Mouse (Mus musculus): ENCODE data around the gene Atg7. TPM values are rescaled to one million over a fixed set of nuclear protein-coding genes. Genes with fewer than 3 reads are reported as not detected.
A peak's percentile ranks its signal among the peaks of the same experiment; 100 is the strongest.

Gene Atg7
- polyA plus RNA-seq, 1 experiment from 2014 or later, result 16.8 TPM

GRCm38 (mm10) chr6:114846153-114846772 is 203.4 kb downstream of the Atg7 start:
- H3K9ac ChIP-seq (replicated peaks), result no peak overlapping the region
- no peaks in the 10 kb centered on the region for H3K9me3 ChIP-seq (replicated peaks)
- H3K27ac ChIP-seq (replicated peaks), result no peak overlapping the region
- H3K27me3 ChIP-seq (replicated peaks), result no peaks in the 10 kb centered on the region
- H3K4me2 ChIP-seq, result no peak overlapping the region
- 0 out of 2 replicates have a peak, but pooled peaks have one; percentile 28 for ATAC-seq (ENCODE audit: low FRiP score)
- H3K4me3 ChIP-seq (replicated peaks), result no peak overlapping the region
- H3K36me3 ChIP-seq, result no peaks in the 10 kb centered on the region
- WGBS, result 15% methylated on average over 4 of the region's 4 CpGs
- H3K4me1 ChIP-seq, result peaks cover 38% of the 10 kb centered on the region

- 82% methylated on average over 12 of the region's 12 CpGs for WGBS
- H3K27me3 ChIP-seq (replicated peaks), result no peaks in the 10 kb centered on the region
- no peak for ATAC-seq (ENCODE audit: low FRiP score)
Measured at GRCm38 (mm10) chr6:114847582-114848174, 204.8 kb downstream of the Atg7 start.

GRCm38 (mm10) chr6:114848761-114849160 is 205.9 kb downstream of the Atg7 start:
- no peak overlapping the region for H3K27ac ChIP-seq (replicated peaks)
- WGBS, result 64% methylated on average over 7 of the region's 7 CpGs

More at GRCm38 (mm10) chr6:114847582-114848174, 204.8 kb downstream of the Atg7 start:
- Histone ChIP-seq H3K27ac (replicated peaks) (no peak overlapping the region), H3K4me3 (replicated peaks) (no peak overlapping the region), H3K36me3 (no peaks in the 10 kb centered on the region), H3K9ac (replicated peaks) (no peak overlapping the region), H3K9me3 (replicated peaks) (no peaks in the 10 kb centered on the region), H3K4me1 (peaks cover 35% of the 10 kb centered on the region), H3K4me2 (no peak overlapping the region)

DNA sequence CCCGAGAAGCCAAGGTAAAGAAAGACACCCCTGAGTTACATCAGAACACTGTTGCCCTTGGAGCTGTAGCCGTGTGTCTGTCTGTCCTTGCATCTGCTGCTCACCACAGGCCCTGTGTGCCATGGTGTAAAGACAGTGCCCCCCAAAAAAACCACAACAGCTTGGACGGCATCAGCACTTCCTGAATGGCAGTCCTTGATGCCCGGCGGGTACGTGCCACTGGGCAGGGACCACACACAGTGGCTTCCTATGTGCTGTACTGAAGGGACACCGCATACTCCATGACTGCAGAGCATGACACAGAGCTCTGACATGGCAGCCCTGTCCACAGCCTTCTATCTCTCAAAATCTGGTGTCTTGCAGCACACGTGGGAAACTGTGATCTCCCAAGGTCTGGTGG is 206.9 kb downstream of the Atg7 start:
- 89% methylated on average over 8 of the region's 8 CpGs for WGBS
- Histone ChIP-seq H3K9ac (replicated peaks) (no peak overlapping the region), H3K27ac (replicated peaks) (no peak overlapping the region), H3K4me3 (replicated peaks) (no peak overlapping the region), H3K27me3 (replicated peaks) (no peaks in the 10 kb centered on the region), H3K36me3 (no peaks in the 10 kb centered on the region), H3K4me2 (no peak overlapping the region), H3K4me1 (peaks cover 51% of the 10 kb centered on the region), H3K9me3 (replicated peaks) (no peaks in the 10 kb centered on the region)
- ATAC-seq (ENCODE audit: low FRiP score), result no peak

More at GRCm38 (mm10) chr6:114848761-114849160, 205.9 kb downstream of the Atg7 start:
- H3K4me1 ChIP-seq, result peaks cover 45% of the 10 kb centered on the region
- no peaks in the 10 kb centered on the region for H3K36me3 ChIP-seq
- no peaks in the 10 kb centered on the region for H3K9me3 ChIP-seq (replicated peaks)
- H3K4me3 ChIP-seq (replicated peaks), result no peak overlapping the region
- H3K4me2 ChIP-seq, result no peak overlapping the region
- no peaks in the 10 kb centered on the region for H3K27me3 ChIP-seq (replicated peaks)
- H3K9ac ChIP-seq (replicated peaks), result no peak overlapping the region
- ATAC-seq (ENCODE audit: low FRiP score), result no peak

DNA sequence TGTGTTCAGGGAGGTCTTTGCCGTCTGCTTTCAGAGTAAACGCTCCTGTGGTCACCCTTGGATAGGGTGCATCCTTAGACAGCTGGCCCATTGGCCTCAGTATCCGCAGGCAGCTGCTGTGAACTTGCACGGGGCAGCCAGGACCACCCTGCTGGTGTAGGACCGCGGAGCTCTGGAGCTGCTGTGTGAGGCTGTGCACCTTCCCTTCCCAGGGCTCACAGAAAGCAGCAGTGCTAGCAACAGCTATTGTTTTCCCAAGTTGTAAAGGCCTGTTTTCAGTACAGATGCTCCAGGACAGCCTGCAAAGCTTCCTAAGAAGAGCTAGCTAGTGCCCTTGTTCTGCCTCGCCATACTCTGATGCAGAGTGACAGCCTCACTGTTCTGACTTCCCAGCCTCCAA is 208.8 kb downstream of the Atg7 start:
- Histone ChIP-seq H3K4me1 (peaks cover 45% of the 10 kb centered on the region), H3K27me3 (replicated peaks) (no peaks in the 10 kb centered on the region), H3K9ac (replicated peaks) (no peak overlapping the region), H3K27ac (replicated peaks) (no peak overlapping the region), H3K4me3 (replicated peaks) (no peak overlapping the region), H3K9me3 (replicated peaks) (no peaks in the 10 kb centered on the region), H3K4me2 (no peak overlapping the region), H3K36me3 (no peaks in the 10 kb centered on the region)
- ATAC-seq (ENCODE audit: low FRiP score), result no peak
- WGBS, result 33% methylated on average over 7 of the region's 7 CpGs

DNA sequence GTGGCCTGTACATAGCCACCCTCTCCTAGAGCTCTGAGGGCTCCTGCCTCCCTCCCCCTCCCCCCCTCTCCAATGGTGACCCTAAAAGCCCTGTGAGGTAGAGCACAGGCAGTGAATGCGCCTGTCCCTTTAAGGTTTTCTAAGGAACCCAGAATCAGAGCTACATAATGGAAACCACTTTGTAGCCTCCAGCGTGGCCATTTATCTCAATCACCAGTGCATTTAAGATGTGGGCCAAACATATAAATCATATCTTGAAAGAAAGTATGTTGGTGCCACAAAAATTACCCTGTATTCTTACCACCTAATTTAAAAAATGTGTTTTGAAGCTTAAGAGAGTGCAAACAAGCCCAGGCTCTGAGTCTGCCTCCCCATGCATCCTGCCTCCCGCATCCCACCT is 209.8 kb downstream of the Atg7 start:
- Histone ChIP-seq H3K9me3 (replicated peaks) (no peaks in the 10 kb centered on the region), H3K9ac (replicated peaks) (no peak overlapping the region), H3K27ac (replicated peaks) (0 out of 2 replicates have a peak overlapping the region, but pooled peaks have one; percentile 43), H3K4me2 (no peak overlapping the region), H3K36me3 (no peaks in the 10 kb centered on the region), H3K27me3 (replicated peaks) (no peaks in the 10 kb centered on the region), H3K4me1 (peaks cover 40% of the 10 kb centered on the region), H3K4me3 (replicated peaks) (no peak overlapping the region)
- ATAC-seq (ENCODE audit: low FRiP score), result no peak
- WGBS, result 44% methylated on average over 3 of the region's 3 CpGs

GRCm38 (mm10) chr6:114854368-114854767 is 211.5 kb downstream of the Atg7 start:
- 50% methylated on average over 2 of the region's 2 CpGs for WGBS
- ATAC-seq (ENCODE audit: low FRiP score), result no peak
- Histone ChIP-seq H3K9me3 (replicated peaks) (no peaks in the 10 kb centered on the region), H3K36me3 (no peaks in the 10 kb centered on the region), H3K4me2 (no peak overlapping the region), H3K4me1 (peaks cover 34% of the 10 kb centered on the region), H3K27ac (replicated peaks) (no peak overlapping the region), H3K9ac (replicated peaks) (no peak overlapping the region), H3K27me3 (replicated peaks) (no peaks in the 10 kb centered on the region), H3K4me3 (replicated peaks) (no peak overlapping the region)

DNA sequence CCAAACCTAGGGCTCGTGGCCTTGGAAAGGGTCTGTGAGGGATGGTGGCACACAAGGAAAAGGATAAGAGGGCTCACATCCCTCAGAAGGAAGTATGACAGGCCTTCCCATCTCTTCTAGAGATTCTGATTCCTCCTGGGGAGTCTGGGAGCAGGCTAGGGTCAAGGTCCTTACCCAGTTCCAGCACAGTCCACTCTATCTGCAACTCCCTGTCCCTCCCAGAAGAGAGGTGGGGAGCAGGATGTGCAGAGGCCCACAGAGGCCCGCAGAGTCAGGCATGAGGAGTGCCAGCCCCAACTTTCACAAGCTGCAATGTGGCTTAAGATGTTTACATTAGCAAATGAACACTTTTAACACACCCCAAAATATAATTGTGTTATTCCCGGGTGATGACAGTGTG is 212.7 kb downstream of the Atg7 start:
- H3K9me3 ChIP-seq (replicated peaks), result no peaks in the 10 kb centered on the region
- no peaks in the 10 kb centered on the region for H3K27me3 ChIP-seq (replicated peaks)
- no peak overlapping the region for H3K4me2 ChIP-seq
- ATAC-seq (ENCODE audit: low FRiP score), result no peak
- H3K4me3 ChIP-seq (replicated peaks), result no peak overlapping the region
- peaks cover 33% of the 10 kb centered on the region for H3K4me1 ChIP-seq
- H3K36me3 ChIP-seq, result peaks cover 2% of the 10 kb centered on the region; the same call in 1 of the 2 replicates
- WGBS, result 77% methylated on average over 3 of the region's 3 CpGs
- no peak overlapping the region for H3K9ac ChIP-seq (replicated peaks)
- H3K27ac ChIP-seq (replicated peaks), result no peak overlapping the region

GRCm38 (mm10) chr6:114856501-114856900 is 213.6 kb downstream of the Atg7 start:
- WGBS, result 87% methylated on average over 4 of the region's 4 CpGs
- no peaks in the 10 kb centered on the region for H3K27me3 ChIP-seq (replicated peaks)
- H3K27ac ChIP-seq (replicated peaks), result no peak overlapping the region
- peaks cover 33% of the 10 kb centered on the region for H3K4me1 ChIP-seq
- no peak overlapping the region for H3K4me2 ChIP-seq
- no peak overlapping the region for H3K4me3 ChIP-seq (replicated peaks)
- H3K9ac ChIP-seq (replicated peaks), result no peak overlapping the region
- peaks cover 10% of the 10 kb centered on the region; the same call in 1 of the 2 replicates for H3K36me3 ChIP-seq
- no peaks in the 10 kb centered on the region for H3K9me3 ChIP-seq (replicated peaks)
- ATAC-seq (ENCODE audit: low FRiP score), result no peak

- 89% methylated on average over 3 of the region's 3 CpGs for WGBS
- no peak overlapping the region for H3K27ac ChIP-seq (replicated peaks)
Measured at GRCm38 (mm10) chr6:114857996-114858721, 215.3 kb downstream of the Atg7 start.

DNA sequence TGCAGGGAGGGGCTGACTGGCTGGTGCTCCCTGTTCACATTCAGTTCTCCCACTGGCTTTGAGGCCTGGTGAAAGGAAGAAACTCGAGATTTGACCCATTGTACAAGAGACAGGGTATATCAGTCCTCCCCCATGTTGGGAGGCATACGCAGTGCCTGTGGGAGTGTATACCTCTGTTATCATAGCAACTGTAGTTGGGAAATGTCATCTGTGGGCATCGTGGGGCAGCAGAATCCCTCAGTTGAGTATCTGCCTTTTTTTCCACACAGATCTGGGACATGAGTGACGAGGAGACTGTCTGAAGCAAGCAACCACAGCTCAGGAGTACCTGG is 215.8 kb downstream of the Atg7 start:
- WGBS, result 90% methylated on average over 4 of the region's 4 CpGs
- H3K36me3 ChIP-seq, result peaks cover 18% of the 10 kb centered on the region; the same call in 1 of the 2 replicates
- peaks cover 15% of the 10 kb centered on the region for H3K4me1 ChIP-seq
- H3K9ac ChIP-seq (replicated peaks), result no peak overlapping the region
- H3K27me3 ChIP-seq (replicated peaks), result no peaks in the 10 kb centered on the region
- no peak for ATAC-seq (ENCODE audit: low FRiP score)
- H3K9me3 ChIP-seq (replicated peaks), result no peaks in the 10 kb centered on the region
- H3K4me3 ChIP-seq (replicated peaks), result no peak overlapping the region
- H3K27ac ChIP-seq (replicated peaks), result no peak overlapping the region
- no peak overlapping the region for H3K4me2 ChIP-seq

More at GRCm38 (mm10) chr6:114857996-114858721, 215.3 kb downstream of the Atg7 start:
- ATAC-seq (ENCODE audit: low FRiP score), result no peak
- Histone ChIP-seq H3K4me3 (replicated peaks) (no peak overlapping the region), H3K4me1 (peaks cover 18% of the 10 kb centered on the region), H3K27me3 (replicated peaks) (no peaks in the 10 kb centered on the region), H3K9ac (replicated peaks) (no peak overlapping the region), H3K9me3 (replicated peaks) (no peaks in the 10 kb centered on the region), H3K36me3 (peaks cover 16% of the 10 kb centered on the region; the same call in 1 of the 2 replicates), H3K4me2 (no peak overlapping the region)
